ENCODE assay signal across 11 mouse cellular contexts in the genomic region with DNA sequence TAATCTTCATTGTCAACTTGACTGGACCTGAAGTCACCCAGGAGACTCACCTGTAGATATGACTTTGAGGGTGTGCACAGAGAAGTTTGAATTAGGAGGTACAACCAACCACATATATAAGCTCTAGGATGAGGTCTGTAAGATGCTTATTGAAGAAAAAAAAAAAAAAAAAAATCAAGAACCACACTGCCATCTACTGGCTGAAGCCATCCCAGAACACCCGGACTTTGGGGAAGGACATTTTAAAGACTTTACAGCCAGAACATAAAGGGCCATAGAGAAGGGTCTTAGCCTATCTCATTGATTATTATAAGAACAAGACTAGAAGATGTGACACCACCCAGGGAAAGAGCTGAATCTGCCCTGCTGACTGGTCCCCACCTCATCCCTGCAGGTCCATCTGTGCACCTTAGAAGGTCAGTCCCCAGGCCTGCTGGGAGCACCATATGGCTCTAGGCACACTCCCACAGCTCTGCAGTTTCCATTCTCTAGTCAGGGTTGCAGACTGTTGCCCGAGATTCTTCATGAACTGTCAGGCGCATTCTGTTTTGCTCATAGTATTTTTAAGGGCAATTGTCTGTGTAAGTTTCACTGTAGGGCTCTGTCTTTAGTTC. TPM values are rescaled to one million over a fixed set of nuclear protein-coding genes. Genes with fewer than 3 reads are reported as not detected.
DNase-seq lines count a peak whose midpoint lies in the region; ATAC-seq and TF ChIP-seq lines count a peak whose summit lies in the region.
"Had no signal": no experiment of that assay in that cellular context is flagged by ENCODE, and none has a peak within 500 bp of the region (broad histone marks: within the 10 kb centered on the region; RNA-seq: fewer than 3 reads in every experiment).

No protein-coding gene starts in this region.

- H3K27me3 ChIP-seq in MEL (ENCODE audit: control insufficient read depth in 1 of 2, insufficient read depth in 2 of 2, low read length in 2 of 2): no peaks in the 10 kb centered on the region
- no peaks in the 10 kb centered on the region for H3K27me3 ChIP-seq in cerebellum, adult 2 months (ENCODE audit: control insufficient read depth, insufficient read depth, low read length)
- H3K27me3 ChIP-seq: embryonic facial prominence, embryonic 13.5 days had no signal

- no peak overlapping the region for H3K9ac ChIP-seq in MEL (ENCODE audit: control insufficient read depth, low read depth, low read length, poor library complexity, severe bottlenecking)
- H3K9ac ChIP-seq: embryonic facial prominence, embryonic 13.5 days had no signal

- intact Hi-C loops in left cerebral cortex, adult 2 months (cut with DNase I): no loop called here

- H3K79me2 ChIP-seq in MEL (ENCODE audit: control insufficient read depth, insufficient read depth, low read length, poor library complexity): no peaks in the 10 kb centered on the region

- peak; percentile 33 for TF ChIP-seq RAD21 in MEL (IDR thresholded peaks at IDR 0.05; ENCODE audit: low read depth, low read length)

- no peaks in the 10 kb centered on the region for H3K9me3 ChIP-seq in MEL (replicated peaks; ENCODE audit: insufficient read depth, low read length)
- H3K9me3 ChIP-seq: embryonic facial prominence, embryonic 13.5 days had no signal

- H3K4me1 ChIP-seq in MEL (ENCODE audit: control insufficient read depth in 1 of 2, insufficient read depth in 2 of 2, low read length in 2 of 2): no peaks in the 10 kb centered on the region
- H3K4me1 ChIP-seq in cerebellum, adult 2 months (ENCODE audit: control insufficient read depth, insufficient read depth, low read length): peaks cover 28% of the 10 kb centered on the region
- H3K4me1 ChIP-seq: embryonic facial prominence, embryonic 13.5 days had no signal

- 0 out of 2 replicates have a peak, but pooled peaks have one; percentile 24 for ATAC-seq in neutrophil, adult 5-6 weeks (ENCODE audit: extremely low read depth, insufficient number of reproducible peaks, low FRiP score, poor library complexity, severe bottlenecking)
- ATAC-seq: midbrain, embryonic 16.5 days had no signal

- no peak overlapping the region for H3K27ac ChIP-seq in left cerebral cortex, adult 2 months
- H3K27ac ChIP-seq in MEL (ENCODE audit: control insufficient read depth, low read depth, low read length): no peak overlapping the region
- H3K27ac ChIP-seq in cerebellum, adult 2 months (ENCODE audit: insufficient read depth, low read length): peak overlapping the region; percentile 95; the same call in 1 of the 2 replicates
- H3K27ac ChIP-seq: embryonic facial prominence, embryonic 13.5 days had no signal

- no peaks in the 10 kb centered on the region for H3K36me3 ChIP-seq in MEL (ENCODE audit: control insufficient read depth in 1 of 2, insufficient read depth in 2 of 2, low read length in 2 of 2)
- H3K36me3 ChIP-seq: embryonic facial prominence, embryonic 13.5 days had no signal

- peak; percentile 63 for TF ChIP-seq CTCF in left cerebral cortex, adult 2 months (IDR thresholded peaks at IDR 0.05)
- peak in 2 of 3 experiments; percentile 31 to 45; a peak in 3 of 6 replicates for TF ChIP-seq CTCF in MEL (IDR thresholded peaks at IDR 0.05 in 2 of 3, conservative IDR thresholded peaks at IDR 0.05 in 1 of 3; ENCODE audit: control insufficient read depth in 1 of 3, insufficient read depth in 1 of 3, low read depth in 2 of 3, low read length in 3 of 3, poor library complexity in 1 of 3, severe bottlenecking in 1 of 3)
- peak; percentile 41; the same call in 1 of the 2 replicates for TF ChIP-seq CTCF in cerebellum, adult 2 months (IDR thresholded peaks at IDR 0.05; ENCODE audit: borderline replicate concordance, insufficient read depth, low read depth, low read length)

- no peak for TF ChIP-seq EP300 in MEL (IDR thresholded peaks at IDR 0.05; ENCODE audit: low read depth in 1 of 2, low read length in 2 of 2)

- no peak for TF ChIP-seq POLR2A in MEL (IDR thresholded peaks at IDR 0.05; ENCODE audit: control insufficient read depth in 1 of 2, insufficient read depth in 1 of 2, low read depth in 1 of 2, low read length in 2 of 2, poor library complexity in 1 of 2)
- peak; percentile 47; the same call in 1 of the 2 replicates for TF ChIP-seq POLR2A in cerebellum, adult 2 months (IDR thresholded peaks at IDR 0.05; ENCODE audit: borderline replicate concordance, insufficient read depth, low read length)

- 9% methylated on average over 3 of the region's 3 CpGs for WGBS in cerebellum, adult 2 months

- no peak overlapping the region for H3K4me3 ChIP-seq in left cerebral cortex, adult 2 months
- H3K4me3 ChIP-seq in MEL (ENCODE audit: control insufficient read depth in 1 of 2, insufficient read depth in 1 of 2, low read depth in 2 of 2, low read length in 2 of 2): no peak overlapping the region
- no peak overlapping the region for H3K4me3 ChIP-seq in cerebellum, adult 2 months (replicated peaks; ENCODE audit: insufficient read depth, low read depth, low read length)
- H3K4me3 ChIP-seq: embryonic facial prominence, embryonic 13.5 days had no signal

- DNase-seq in left cerebral cortex, adult 2 months (ENCODE audit: extremely low spot score in 1 of 2, low spot score in 2 of 2): no peak
- DNase-seq in left cerebral cortex, adult 8-10 months (ENCODE audit: low spot score in 2 of 2): no peak
- DNase-seq in MEL (ENCODE audit: low read depth, low spot score): peak; percentile 20
- DNase-seq in cerebellum, adult 2 months: peak; percentile 96 to 98
- DNase-seq in right cerebral cortex, postnatal 36 days (ENCODE audit: low spot score in 2 of 2): no peak
- DNase-seq in ovary, postnatal 10 days (ENCODE audit: low spot score): no peak

TF ChIP-seq in MEL, 35 proteins besides CTCF, POLR2A, EP300 and RAD21 (continues in another document):
- TF ChIP-seq USF2 (IDR thresholded peaks at IDR 0.05; ENCODE audit: borderline replicate concordance in 1 of 2, insufficient read depth in 1 of 2, low read depth in 1 of 2, low read length in 2 of 2): no peak
- no peak for TF ChIP-seq TCF12 (IDR thresholded peaks at IDR 0.05; ENCODE audit: low read depth, low read length)
- no peak for TF ChIP-seq TAL1 (IDR thresholded peaks at IDR 0.05; ENCODE audit: low read length)
- no peak for TF ChIP-seq ETS1 (IDR thresholded peaks at IDR 0.05; ENCODE audit: low read depth, low read length)
- peak; percentile 88 for TF ChIP-seq ZNF384 (IDR thresholded peaks at IDR 0.05; ENCODE audit: low read depth, low read length)
- no peak for TF ChIP-seq GABPA (IDR thresholded peaks at IDR 0.05; ENCODE audit: low read depth, low read length)
- TF ChIP-seq KAT2A (conservative IDR thresholded peaks at IDR 0.05; ENCODE audit: low read depth, low read length): no peak
- no peak for TF ChIP-seq POLR2AphosphoS2 (IDR thresholded peaks at IDR 0.05; ENCODE audit: low read length)
- no peak for TF ChIP-seq E2F4 (IDR thresholded peaks at IDR 0.05; ENCODE audit: borderline replicate concordance, low read depth, low read length)
- TF ChIP-seq MAZ (IDR thresholded peaks at IDR 0.05; ENCODE audit: low read depth, low read length): no peak
- TF ChIP-seq USF1 (IDR thresholded peaks at IDR 0.05; ENCODE audit: low read depth, low read length): no peak
- TF ChIP-seq SIN3A (IDR thresholded peaks at IDR 0.05; ENCODE audit: low read length): no peak
- no peak for TF ChIP-seq JUND (IDR thresholded peaks at IDR 0.05; ENCODE audit: low read depth, low read length)
- TF ChIP-seq BHLHE40 (IDR thresholded peaks at IDR 0.05; ENCODE audit: borderline replicate concordance, low read depth, low read length): no peak
- 0 out of 2 replicates have a peak, but pooled peaks have one; percentile 5 for TF ChIP-seq SMC3 (IDR thresholded peaks at IDR 0.05; ENCODE audit: low read depth, low read length)
- no peak for TF ChIP-seq CHD1 (IDR thresholded peaks at IDR 0.05; ENCODE audit: low read depth, low read length)

RNA-seq across cellular contexts. Expression of gene Cd300ld3, which starts 1.2 kb away (rescaled TPM):
- under 1 TPM in 1 of 2 experiments, not detected in 1; 0.77 TPM for total RNA-seq in left cerebral cortex, adult 2 months (2021)
- 1 to 10 TPM in 2 of 4 experiments, not detected in 2; 1.3 to 2.8 TPM for total RNA-seq in left cerebral cortex, adult 8-10 months (2022)
- total RNA-seq in MEL (2012; rRNA removed): not detected in 2 replicates
- polyA plus RNA-seq in MEL (2012; ENCODE audit: insufficient read depth in 1 of 2, insufficient read length in 2 of 2, low read depth in 1 of 2, low replicate concordance in 2 of 2, missing spikeins in 1 of 2): not detected
- 1.7 TPM in 2 replicates for polyA plus RNA-seq in cerebellum, adult 2 months (2012; rRNA removed)
- total RNA-seq in neutrophil, adult 5-6 weeks (2017): 58.7 and 61.0 TPM in 2 replicates
- total RNA-seq: hematopoietic stem cell, adult 5-6 weeks had no signal
- polyA plus RNA-seq: embryonic facial prominence, embryonic 13.5 days; midbrain, embryonic 16.5 days had no signal

RNA-seq across cellular contexts. Expression of gene Cd300ld5, which starts 11.8 kb away (rescaled TPM):
- under 1 TPM; 0.77 to 0.96 TPM for total RNA-seq in left cerebral cortex, adult 2 months (2021)
- 1 to 10 TPM; 1.1 to 2.3 (median 1.2) TPM for total RNA-seq in left cerebral cortex, adult 8-10 months (2022)
- total RNA-seq in MEL (2012; rRNA removed): not detected in 2 replicates
- not detected for polyA plus RNA-seq in MEL (2012; ENCODE audit: insufficient read depth in 1 of 2, insufficient read length in 2 of 2, low read depth in 1 of 2, low replicate concordance in 2 of 2, missing spikeins in 1 of 2)
- polyA plus RNA-seq in cerebellum, adult 2 months (2012; rRNA removed): 0.44 and 0.84 TPM in 2 replicates
- total RNA-seq in neutrophil, adult 5-6 weeks (2017): not detected in 2 replicates
- total RNA-seq: hematopoietic stem cell, adult 5-6 weeks had no signal
- polyA plus RNA-seq: embryonic facial prominence, embryonic 13.5 days; liver, adult 2 months; midbrain, embryonic 16.5 days had no signal

RNA-seq across cellular contexts. Expression of gene Cd300e, which starts 12.6 kb away (rescaled TPM):
- under 1 TPM in 1 of 2 experiments, not detected in 1; 0.27 TPM for total RNA-seq in left cerebral cortex, adult 2 months (2021)
- under 1 TPM; 0.16 to 0.74 (median 0.44) TPM for total RNA-seq in left cerebral cortex, adult 8-10 months (2022)
- total RNA-seq in MEL (2012; rRNA removed): not detected in 2 replicates
- not detected for polyA plus RNA-seq in MEL (2012; ENCODE audit: insufficient read depth in 1 of 2, insufficient read length in 2 of 2, low read depth in 1 of 2, low replicate concordance in 2 of 2, missing spikeins in 1 of 2)
- polyA plus RNA-seq in cerebellum, adult 2 months (2012; rRNA removed): 0.11 and 0.24 TPM in 2 replicates
- 0.98 and 1.6 TPM in 2 replicates for total RNA-seq in neutrophil, adult 5-6 weeks (2017)
- total RNA-seq: hematopoietic stem cell, adult 5-6 weeks had no signal
- polyA plus RNA-seq: embryonic facial prominence, embryonic 13.5 days had no signal

RNA-seq across cellular contexts. Expression of gene Cd300ld4, which starts 22.6 kb away (rescaled TPM):
- not detected for total RNA-seq in left cerebral cortex, adult 2 months (2021)
- 1 to 10 TPM in 2 of 4 experiments, under 1 TPM in 1, not detected in 1; 0.46 to 1.6 (median 1.1) TPM for total RNA-seq in left cerebral cortex, adult 8-10 months (2022)
- not detected in 2 replicates for total RNA-seq in MEL (2012; rRNA removed)
- not detected for polyA plus RNA-seq in MEL (2012; ENCODE audit: insufficient read depth in 1 of 2, insufficient read length in 2 of 2, low read depth in 1 of 2, low replicate concordance in 2 of 2, missing spikeins in 1 of 2)
- polyA plus RNA-seq in cerebellum, adult 2 months (2012; rRNA removed): 0.49 and 0.59 TPM in 2 replicates
- not detected in 2 replicates for total RNA-seq in neutrophil, adult 5-6 weeks (2017)
- total RNA-seq: hematopoietic stem cell, adult 5-6 weeks; liver, adult 2 months had no signal
- polyA plus RNA-seq: embryonic facial prominence, embryonic 13.5 days; liver, adult 2 months; midbrain, embryonic 16.5 days had no signal

RNA-seq across cellular contexts. Expression of gene Cd300ld2, which starts 33.4 kb away (rescaled TPM):
- not detected for total RNA-seq in left cerebral cortex, adult 2 months (2021)
- not detected for total RNA-seq in left cerebral cortex, adult 8-10 months (2022)
- total RNA-seq in MEL (2012; rRNA removed): not detected in 2 replicates
- polyA plus RNA-seq in MEL (2012; ENCODE audit: insufficient read depth in 1 of 2, insufficient read length in 2 of 2, low read depth in 1 of 2, low replicate concordance in 2 of 2, missing spikeins in 1 of 2): not detected
- polyA plus RNA-seq in cerebellum, adult 2 months (2012; rRNA removed): not detected in 2 replicates
- total RNA-seq in neutrophil, adult 5-6 weeks (2017): not detected in 2 replicates
- total RNA-seq: hematopoietic stem cell, adult 5-6 weeks; liver, adult 2 months had no signal
- polyA plus RNA-seq: embryonic facial prominence, embryonic 13.5 days; liver, adult 2 months; midbrain, embryonic 16.5 days had no signal

Comparison
In these comparisons a context has a peak if more than half of its experiments do, and no peak if none do; other contexts are left out.
1. DNase-seq: peak in MEL (single experiment) and cerebellum, adult 2 months (2 of 2); none in left cerebral cortex, adult 2 months (0 of 2), left cerebral cortex, adult 8-10 months (0 of 2), right cerebral cortex, postnatal 36 days (0 of 2) and ovary, postnatal 10 days (single experiment).
2. RNA of gene Cd300ld3, which starts 1.2 kb away (total RNA-seq): 58.7 to 61.0 TPM in neutrophil, adult 5-6 weeks; 1.3 to 2.8 TPM in left cerebral cortex, adult 8-10 months, 0.77 TPM in left cerebral cortex, adult 2 months and not detected in MEL; every median in the first group is over 10 times any median in the second.
3. Peak in every context shown above with its lines, with median percentiles within 50 percentile points of each other: CTCF ChIP-seq.